Mouse (Mus musculus): ENCODE measurements around the gene Fras1.

The Fras1 gene

GRCm38 (mm10) chr5:96795752-96796151 is 422.0 kb downstream of the Fras1 start:
- peak; percentile 70 for DNase-seq

- no peak for DNase-seq
Measured at GRCm38 (mm10) chr5:96797465-96797864, 423.7 kb downstream of the Fras1 start.

- no peak for DNase-seq
Measured at GRCm38 (mm10) chr5:96799165-96799564, 425.4 kb downstream of the Fras1 start.

GRCm38 (mm10) chr5:96799969-96800368 is 426.2 kb downstream of the Fras1 start:
- DNase-seq, result no peak

GRCm38 (mm10) chr5:96802185-96802584 is 428.4 kb downstream of the Fras1 start:
- no peak for DNase-seq

- no peak for DNase-seq
Measured at GRCm38 (mm10) chr5:96803091-96803490, 429.3 kb downstream of the Fras1 start.

- peak; percentile 44 for DNase-seq
Measured at GRCm38 (mm10) chr5:96804304-96804703, 430.5 kb downstream of the Fras1 start.

GRCm38 (mm10) chr5:96804813-96805212 is 431.1 kb downstream of the Fras1 start:
- DNase-seq, result no peak

GRCm38 (mm10) chr5:96810620-96811019 is 436.9 kb downstream of the Fras1 start:
- DNase-seq, result no peak

GRCm38 (mm10) chr5:96824769-96825327 is 451.1 kb downstream of the Fras1 start:
- DNase-seq, result no peak

GRCm38 (mm10) chr5:96827176-96827575 is 453.4 kb downstream of the Fras1 start:
- DNase-seq, result no peak
